Mouse (Mus musculus): ENCODE data around the gene Ppp2r5d. TPM values are rescaled to one million over a fixed set of nuclear protein-coding genes. Genes with fewer than 3 reads are reported as not detected.

Ppp2r5d gene
- polyA plus RNA-seq, 1 experiment from 2014 or later, result 51.0 TPM

- ATAC-seq (replicated peaks; ENCODE audit: low FRiP score, low read depth) (no peak), DNase-seq (ENCODE audit: low spot score) (no peak)
- H3K4me3 ChIP-seq (replicated peaks; ENCODE audit: low read depth, low read length), result no peak overlapping the region
- H3K27ac ChIP-seq, result no peak overlapping the region
- no peaks in the 10 kb centered on the region for H3K27me3 ChIP-seq (ENCODE audit: insufficient read depth, low read length)
- peaks cover 23% of the 10 kb centered on the region for H3K36me3 ChIP-seq (ENCODE audit: insufficient read depth, low read length)
- H3K4me1 ChIP-seq (replicated peaks; ENCODE audit: insufficient read depth, low read length), result no peaks in the 10 kb centered on the region
- 96% methylated on average over 3 of the region's 3 CpGs for WGBS
- H3K9me3 ChIP-seq (replicated peaks; ENCODE audit: low read length), result no peaks in the 10 kb centered on the region
- no peak overlapping the region for H3K4me2 ChIP-seq (ENCODE audit: low read length)
- no peak overlapping the region for H3K9ac ChIP-seq (ENCODE audit: low read depth, low read length)
- TF ChIP-seq CTCF (IDR thresholded peaks at IDR 0.05; ENCODE audit: low read depth), result no peak
Measured at GRCm38 (mm10) chr17:46734055-46734454, 29.1 kb upstream of the Ppp2r5d start.

- 0 out of 2 replicates have a peak, but pooled peaks cover 4% of the 10 kb centered on the region for H3K36me3 ChIP-seq (ENCODE audit: insufficient read depth, low read length)
- DNase-seq (ENCODE audit: low spot score) (no peak), ATAC-seq (replicated peaks; ENCODE audit: low FRiP score, low read depth) (peak; percentile 82)
- H3K27me3 ChIP-seq (ENCODE audit: insufficient read depth, low read length), result no peaks in the 10 kb centered on the region
- 14% methylated on average over 24 of the region's 24 CpGs for WGBS
- H3K9me3 ChIP-seq (replicated peaks; ENCODE audit: low read length), result no peaks in the 10 kb centered on the region
- TF ChIP-seq CTCF (IDR thresholded peaks at IDR 0.05; ENCODE audit: low read depth), result no peak
- H3K4me2 ChIP-seq (ENCODE audit: low read length), result peak within 1 kb of the TSS; percentile 46
- peak within 1 kb of the TSS; percentile 31; the same call in 1 of the 2 replicates for H3K9ac ChIP-seq (ENCODE audit: low read depth, low read length)
- H3K4me1 ChIP-seq (replicated peaks; ENCODE audit: insufficient read depth, low read length), result no peaks in the 10 kb centered on the region
- no peak within 1 kb of the TSS for H3K4me3 ChIP-seq (replicated peaks; ENCODE audit: low read depth, low read length)
- H3K27ac ChIP-seq, result peak within 1 kb of the TSS; percentile 34; the same call in 1 of the 2 replicates
Measured at GRCm38 (mm10) chr17:46728904-46729318, 24.0 kb upstream of the Ppp2r5d start, which contains the start of gene Gnmt. Gene Gnmt (minus strand): TSS chr17:46729168.

- DNase-seq (ENCODE audit: low spot score) (no peak), ATAC-seq (replicated peaks; ENCODE audit: low FRiP score, low read depth) (no peak)
- Histone ChIP-seq H3K27me3 (ENCODE audit: insufficient read depth, low read length) (no peaks in the 10 kb centered on the region), H3K4me1 (replicated peaks; ENCODE audit: insufficient read depth, low read length) (no peaks in the 10 kb centered on the region), H3K27ac (peak overlapping the region; percentile 34; the same call in 1 of the 2 replicates), H3K36me3 (ENCODE audit: insufficient read depth, low read length) (peaks cover 8% of the 10 kb centered on the region; the same call in 1 of the 2 replicates), H3K4me3 (replicated peaks; ENCODE audit: low read depth, low read length) (no peak overlapping the region), H3K9me3 (replicated peaks; ENCODE audit: low read length) (no peaks in the 10 kb centered on the region), H3K4me2 (ENCODE audit: low read length) (peak overlapping the region; percentile 46), H3K9ac (ENCODE audit: low read depth, low read length) (peak overlapping the region; percentile 31; the same call in 1 of the 2 replicates)
- no peak for TF ChIP-seq CTCF (IDR thresholded peaks at IDR 0.05; ENCODE audit: low read depth)
- WGBS, result 52% methylated on average over 11 of the region's 11 CpGs
Measured at GRCm38 (mm10) chr17:46728496-46728895, 23.6 kb upstream of the Ppp2r5d start.

GRCm38 (mm10) chr17:46728021-46728420, 23.1 kb upstream of the Ppp2r5d start:
- no peak for DNase-seq (ENCODE audit: low spot score)

GRCm38 (mm10) chr17:46727271-46727670, 22.4 kb upstream of the Ppp2r5d start:
- H3K27me3 ChIP-seq (ENCODE audit: insufficient read depth, low read length), result no peaks in the 10 kb centered on the region
- 87% methylated on average over 11 of the region's 11 CpGs for WGBS
- no peaks in the 10 kb centered on the region for H3K9me3 ChIP-seq (replicated peaks; ENCODE audit: low read length)
- no peaks in the 10 kb centered on the region for H3K4me1 ChIP-seq (replicated peaks; ENCODE audit: insufficient read depth, low read length)
- H3K4me3 ChIP-seq (replicated peaks; ENCODE audit: low read depth, low read length), result no peak overlapping the region
- DNase-seq (ENCODE audit: low spot score) (no peak), ATAC-seq (replicated peaks; ENCODE audit: low FRiP score, low read depth) (no peak)
- H3K4me2 ChIP-seq (ENCODE audit: low read length), result no peak overlapping the region
- no peak overlapping the region for H3K27ac ChIP-seq
- no peak overlapping the region for H3K9ac ChIP-seq (ENCODE audit: low read depth, low read length)
- no peak for TF ChIP-seq CTCF (IDR thresholded peaks at IDR 0.05; ENCODE audit: low read depth)
- H3K36me3 ChIP-seq (ENCODE audit: insufficient read depth, low read length), result peaks cover 15% of the 10 kb centered on the region; the same call in 1 of the 2 replicates

More at GRCm38 (mm10) chr17:46728021-46728420, 23.1 kb upstream of the Ppp2r5d start:
- Histone ChIP-seq H3K9ac (ENCODE audit: low read depth, low read length) (no peak overlapping the region), H3K9me3 (replicated peaks; ENCODE audit: low read length) (no peaks in the 10 kb centered on the region), H3K27me3 (ENCODE audit: insufficient read depth, low read length) (no peaks in the 10 kb centered on the region), H3K27ac (no peak overlapping the region), H3K4me3 (replicated peaks; ENCODE audit: low read depth, low read length) (no peak overlapping the region), H3K36me3 (ENCODE audit: insufficient read depth, low read length) (peaks cover 12% of the 10 kb centered on the region; the same call in 1 of the 2 replicates), H3K4me2 (ENCODE audit: low read length) (no peak overlapping the region), H3K4me1 (replicated peaks; ENCODE audit: insufficient read depth, low read length) (no peaks in the 10 kb centered on the region)
- TF ChIP-seq CTCF (IDR thresholded peaks at IDR 0.05; ENCODE audit: low read depth), result peak; percentile 50
- WGBS, result 47% methylated on average over 6 of the region's 6 CpGs
- ATAC-seq (replicated peaks; ENCODE audit: low FRiP score, low read depth), result no peak

GRCm38 (mm10) chr17:46725731-46726645, 21.1 kb upstream of the Ppp2r5d start:
- H3K36me3 ChIP-seq (ENCODE audit: insufficient read depth, low read length), result peaks cover 23% of the 10 kb centered on the region; the same call in 1 of the 2 replicates
- no peak overlapping the region for H3K4me3 ChIP-seq (replicated peaks; ENCODE audit: low read depth, low read length)
- no peak overlapping the region for H3K9ac ChIP-seq (ENCODE audit: low read depth, low read length)
- 92% methylated on average over 26 of the region's 26 CpGs for WGBS
- H3K27me3 ChIP-seq (ENCODE audit: insufficient read depth, low read length), result no peaks in the 10 kb centered on the region
- H3K9me3 ChIP-seq (replicated peaks; ENCODE audit: low read length), result no peaks in the 10 kb centered on the region
- H3K4me1 ChIP-seq (replicated peaks; ENCODE audit: insufficient read depth, low read length), result no peaks in the 10 kb centered on the region
- ATAC-seq (replicated peaks; ENCODE audit: low FRiP score, low read depth) (no peak), DNase-seq (ENCODE audit: low spot score) (no peak)
- H3K27ac ChIP-seq, result no peak overlapping the region
- H3K4me2 ChIP-seq (ENCODE audit: low read length), result no peak overlapping the region
- no peak for TF ChIP-seq CTCF (IDR thresholded peaks at IDR 0.05; ENCODE audit: low read depth)

Measured in kidney, postnatal 0 days (tissue).